Mouse (Mus musculus) kidney, adult 18-20 months (tissue): ENCODE measurements around the gene Plch2.
"Not testable (repeated sequence)": the region's sequence is repeated elsewhere in the genome, so short reads cannot be mapped to it uniquely, and the experiment has no call there.

Experiments
- DNase-seq: peaks from one replicate; pipeline ENCODE4 v3.0.0; 2021

Plch2 gene

DNA sequence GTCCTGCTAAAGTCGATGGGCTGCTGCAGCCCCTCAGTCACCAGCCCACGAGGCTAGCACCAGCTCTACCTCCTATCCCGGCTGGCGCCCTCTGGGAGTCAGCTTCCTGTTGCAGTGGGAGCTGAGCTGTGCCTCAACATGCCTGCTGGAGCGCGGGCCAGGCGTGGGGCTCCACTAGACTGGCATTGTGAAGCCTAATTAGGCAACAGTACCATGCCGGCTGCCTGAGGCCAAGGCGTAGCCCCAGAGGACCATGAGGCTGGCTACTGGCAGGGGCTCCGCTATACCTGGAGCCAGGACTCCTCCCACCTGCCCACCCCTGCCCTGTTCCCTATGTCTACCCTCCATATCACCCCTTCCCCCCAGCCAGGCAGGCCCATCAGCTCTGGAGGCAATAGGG, at the start of gene Plch2:
TSS of gene Plch2 (minus strand) at position 61 of the 400 bp plus-strand sequence.
- no peak for DNase-seq

DNA sequence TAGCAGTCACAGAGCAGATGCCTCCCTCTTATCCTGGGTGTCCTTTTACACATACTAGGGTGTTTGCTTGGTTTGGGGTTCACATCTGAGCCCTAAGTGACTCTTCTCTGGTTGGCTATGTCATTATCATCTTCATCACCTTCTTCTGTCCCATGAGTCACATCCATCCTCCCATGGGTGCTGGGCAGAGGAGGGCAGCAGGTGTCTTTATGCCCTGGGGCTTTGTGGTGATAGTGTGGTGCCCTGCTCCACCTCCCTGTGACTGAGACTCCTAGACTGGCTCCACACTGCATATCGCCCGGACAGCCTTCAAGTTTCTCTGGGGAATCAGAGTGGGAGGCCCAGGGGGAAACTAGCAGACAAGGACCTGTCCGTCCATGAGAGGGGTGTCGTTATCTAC, 42.0 kb upstream of the Plch2 start:
- DNase-seq: no peak

DNA sequence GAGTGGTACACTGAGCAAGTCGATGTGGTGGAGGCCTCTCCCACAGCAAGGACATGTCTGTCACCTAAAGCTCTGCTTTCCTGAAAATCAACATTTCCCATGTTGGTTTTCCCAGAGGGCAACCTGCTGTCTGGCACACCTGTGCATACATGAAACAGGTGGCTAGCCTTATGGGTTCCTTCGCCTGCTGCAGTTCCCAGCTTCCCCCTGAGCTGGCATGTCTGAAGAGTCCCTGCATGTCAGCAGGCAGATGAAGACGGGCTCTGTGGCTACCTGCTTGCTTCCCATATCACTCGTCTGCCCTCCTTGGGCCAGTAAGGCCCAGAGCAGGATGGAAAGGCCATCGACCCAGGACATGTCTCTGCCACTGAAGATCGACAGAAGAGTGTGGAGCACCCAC, 40.9 kb upstream of the Plch2 start:
- no peak for DNase-seq

DNA sequence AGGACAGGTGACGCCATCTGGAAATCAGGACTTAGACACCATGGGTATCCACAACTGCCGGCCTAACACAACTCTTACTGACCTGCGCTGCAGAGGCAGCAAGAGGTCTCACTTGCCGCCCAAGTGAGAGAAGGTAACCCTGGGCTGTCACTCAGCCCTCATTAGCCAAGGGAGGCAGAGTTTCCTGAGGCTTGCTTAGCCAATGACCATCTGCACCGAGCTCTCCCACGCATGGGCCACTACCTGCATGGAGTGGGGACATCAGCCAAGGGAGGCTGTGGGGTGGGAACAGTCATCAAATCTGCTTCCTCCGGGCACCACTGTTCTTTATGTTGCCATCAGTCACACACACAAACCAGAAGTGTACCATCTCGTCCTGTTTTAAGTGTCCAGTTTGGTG, 39.4 kb upstream of the Plch2 start:
- no peak for DNase-seq

DNA sequence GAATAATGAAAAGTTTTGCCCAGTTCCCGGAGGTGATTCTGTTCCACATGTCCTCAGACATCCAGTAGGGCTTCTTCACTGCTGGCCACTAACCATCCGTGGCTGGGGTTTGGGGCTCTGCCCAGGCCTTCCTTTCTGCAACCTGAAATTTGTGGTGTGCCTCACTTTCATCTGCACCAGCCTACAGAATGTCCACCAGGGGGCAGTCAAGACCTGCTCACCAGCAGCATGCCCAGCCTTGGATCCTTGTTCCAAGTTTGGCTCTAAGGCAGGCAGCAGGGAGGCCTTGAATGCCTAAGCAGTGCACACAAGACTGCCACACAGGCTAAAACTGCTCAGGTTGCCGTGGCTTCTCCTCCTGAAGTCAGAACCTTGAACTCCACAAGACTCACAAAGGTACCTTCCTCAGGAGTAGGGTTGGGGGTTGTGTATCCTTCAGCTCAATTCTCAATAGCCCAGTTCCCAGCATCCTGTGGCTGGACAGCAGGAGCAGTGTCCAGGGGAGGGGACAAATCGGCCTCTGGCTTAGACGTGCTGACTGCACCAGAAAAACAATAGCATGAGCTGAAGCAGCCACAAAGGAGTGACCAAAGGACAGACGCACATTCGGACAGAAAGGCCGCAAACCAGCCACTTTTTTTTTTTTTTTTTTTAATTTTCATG, 38.8 kb upstream of the Plch2 start:
- DNase-seq: peak; percentile 84

DNA sequence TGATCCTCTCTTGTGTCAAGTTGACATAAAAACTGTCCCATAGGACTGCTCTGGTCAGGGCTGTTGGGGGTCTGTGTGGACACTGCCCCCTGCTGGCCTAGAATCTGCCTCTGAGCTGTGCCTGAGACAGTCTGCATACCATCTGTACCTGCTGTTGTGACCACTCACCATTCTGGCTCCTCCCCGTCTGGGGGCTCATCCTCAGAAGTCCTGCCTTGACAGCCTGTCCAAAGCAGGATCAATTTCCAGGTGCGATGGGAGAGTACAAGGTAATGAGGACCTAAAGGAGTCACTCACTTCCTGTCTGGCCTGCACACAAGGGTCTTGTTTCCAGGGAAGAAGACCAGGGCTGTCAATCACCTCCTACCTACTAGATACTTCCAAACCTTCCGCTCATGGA, 38.0 kb upstream of the Plch2 start:
- peak; percentile 67 for DNase-seq

DNA sequence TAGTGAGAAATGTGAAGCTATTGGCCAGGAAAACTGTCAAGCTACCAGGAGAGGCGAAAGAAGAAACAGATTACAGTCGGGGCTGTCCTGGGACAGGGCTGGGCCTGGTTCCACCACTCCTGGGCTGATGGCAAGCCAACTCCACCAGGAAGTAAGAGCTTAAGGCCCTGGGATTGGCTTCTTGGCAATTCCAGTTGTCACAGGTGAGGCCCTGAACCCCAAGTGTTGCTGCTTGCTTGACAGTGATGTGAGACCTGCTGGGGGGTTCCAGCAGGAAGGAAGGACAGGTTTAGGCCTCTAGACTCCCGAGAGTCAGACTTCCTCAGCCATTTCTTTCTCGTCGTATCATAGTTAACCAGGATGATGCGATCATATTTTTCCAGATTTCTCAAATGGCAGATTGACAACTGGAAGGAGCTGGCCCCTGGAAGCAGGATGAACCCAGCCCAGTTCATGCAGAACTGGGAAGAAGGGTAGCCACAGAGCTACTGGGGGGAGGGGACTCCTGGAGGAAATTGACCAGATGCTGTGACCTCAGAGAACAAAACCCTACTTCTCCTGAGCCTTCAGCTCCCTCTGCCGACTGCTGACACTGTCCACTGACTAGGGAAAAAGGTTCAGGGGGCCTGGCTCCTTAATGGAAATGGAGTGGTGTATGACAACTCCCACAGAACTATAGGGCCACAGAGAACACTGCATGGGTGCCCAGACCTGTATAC, 37.0 kb upstream of the Plch2 start:
- DNase-seq: no peak

DNA sequence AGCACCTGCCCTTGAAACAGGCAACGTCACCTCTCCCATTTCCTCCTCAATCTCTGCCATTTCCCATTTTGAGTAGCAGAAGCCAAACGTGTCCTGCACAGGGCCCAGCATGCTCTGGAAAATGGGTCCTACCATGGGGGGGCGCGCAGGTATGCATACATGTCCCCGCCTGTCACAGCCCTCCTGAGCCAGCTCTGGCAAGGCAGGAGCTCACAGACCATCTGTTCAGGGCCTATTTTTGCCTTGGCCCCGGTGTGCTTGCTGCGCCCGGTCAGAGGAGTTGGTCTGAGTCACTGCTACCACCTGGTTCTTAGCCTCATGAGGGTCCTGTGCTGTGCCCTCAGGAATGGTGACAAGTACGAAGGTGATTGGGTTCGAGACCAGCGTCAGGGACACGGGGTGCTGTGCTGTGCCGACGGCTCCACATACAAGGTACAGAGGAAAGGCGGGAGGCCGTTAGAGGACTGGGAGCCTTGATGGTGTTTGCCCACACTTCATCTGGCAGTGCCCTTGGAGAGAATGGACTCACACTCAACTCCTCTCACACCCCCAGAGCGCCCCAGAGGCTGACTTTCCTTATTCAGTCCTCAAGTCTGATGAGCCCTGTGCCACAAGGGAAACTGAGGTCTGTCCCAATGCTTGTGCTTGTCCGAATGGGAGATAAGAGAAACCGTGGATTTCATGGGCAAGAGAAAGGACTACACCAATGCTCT, 36.3 kb upstream of the Plch2 start:
- DNase-seq: no peak

DNA sequence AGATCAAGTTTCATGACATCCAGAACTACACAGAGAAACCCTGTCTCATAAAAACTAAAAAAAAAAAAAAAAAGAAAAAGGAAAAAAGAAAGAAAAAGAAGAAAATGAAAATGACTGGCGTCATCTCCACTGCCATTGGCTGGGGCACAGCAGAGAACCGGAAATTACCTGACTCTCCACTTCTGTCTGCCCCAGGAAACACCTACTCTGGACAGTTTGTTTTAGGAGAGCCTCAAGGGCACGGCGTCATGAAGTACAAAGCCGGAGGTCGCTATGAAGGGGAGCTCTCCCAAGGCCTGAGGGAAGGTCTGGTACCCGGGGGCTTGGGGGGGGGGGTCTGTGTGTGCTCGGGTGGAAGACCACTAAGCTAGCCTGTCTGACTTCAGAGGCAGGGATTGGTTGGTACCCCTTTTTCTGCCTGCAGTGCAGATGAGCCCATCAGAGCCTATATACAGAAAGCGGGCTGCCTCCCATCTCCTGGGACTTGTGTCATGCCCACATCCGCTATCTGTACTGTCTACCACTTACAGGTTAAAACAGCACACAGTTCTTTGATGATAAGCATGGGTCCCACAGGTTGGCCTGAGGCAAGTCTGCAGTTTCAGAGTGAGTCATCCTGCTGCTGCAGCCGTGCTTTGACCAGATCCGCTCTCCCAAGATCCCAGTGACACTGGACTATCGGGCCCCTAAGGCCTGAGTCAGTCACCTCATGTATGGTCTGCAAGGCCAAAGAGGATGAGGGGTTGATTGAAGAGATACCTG, 34.3 kb upstream of the Plch2 start:
- DNase-seq: no peak

DNA sequence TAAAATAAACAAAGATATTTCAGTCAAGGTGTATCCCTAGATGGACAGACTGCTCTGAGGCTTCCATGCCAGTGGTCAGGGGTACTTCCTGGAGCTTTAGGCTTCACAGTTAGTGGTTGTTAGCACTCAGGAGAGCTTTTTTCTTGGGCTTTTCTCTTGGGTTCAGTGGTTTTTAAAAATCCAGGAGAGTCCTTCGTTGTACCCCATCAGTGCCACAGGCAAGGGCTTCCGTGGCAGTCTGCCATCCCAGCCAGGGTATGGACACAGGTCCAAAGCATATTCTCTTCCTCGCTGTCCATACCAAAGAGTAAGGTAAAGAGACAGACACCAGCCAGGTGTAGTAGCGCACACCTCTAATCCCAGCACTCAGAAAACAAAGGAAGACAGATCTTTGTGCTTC, 33.6 kb upstream of the Plch2 start:
- no peak for DNase-seq

DNA sequence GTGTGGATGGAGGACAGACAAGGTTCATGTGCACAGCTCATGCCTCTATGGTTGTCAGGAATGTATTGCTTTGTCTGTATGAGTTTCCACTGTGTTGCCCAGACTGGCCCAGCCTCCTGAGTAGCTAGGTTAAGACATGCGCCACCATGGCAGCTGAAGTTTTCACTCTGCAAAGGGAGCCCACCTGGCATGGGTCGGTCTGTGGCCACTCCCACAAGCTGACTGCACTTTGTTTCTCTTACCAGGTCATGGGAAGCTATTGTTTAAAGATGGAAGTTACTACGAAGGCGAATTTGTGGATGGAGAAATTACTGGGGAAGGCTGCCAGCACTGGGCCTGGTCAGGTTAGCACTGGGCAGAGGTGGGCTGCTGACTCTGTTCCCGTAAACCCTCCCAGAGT, 32.7 kb upstream of the Plch2 start:
- DNase-seq: no peak

DNA sequence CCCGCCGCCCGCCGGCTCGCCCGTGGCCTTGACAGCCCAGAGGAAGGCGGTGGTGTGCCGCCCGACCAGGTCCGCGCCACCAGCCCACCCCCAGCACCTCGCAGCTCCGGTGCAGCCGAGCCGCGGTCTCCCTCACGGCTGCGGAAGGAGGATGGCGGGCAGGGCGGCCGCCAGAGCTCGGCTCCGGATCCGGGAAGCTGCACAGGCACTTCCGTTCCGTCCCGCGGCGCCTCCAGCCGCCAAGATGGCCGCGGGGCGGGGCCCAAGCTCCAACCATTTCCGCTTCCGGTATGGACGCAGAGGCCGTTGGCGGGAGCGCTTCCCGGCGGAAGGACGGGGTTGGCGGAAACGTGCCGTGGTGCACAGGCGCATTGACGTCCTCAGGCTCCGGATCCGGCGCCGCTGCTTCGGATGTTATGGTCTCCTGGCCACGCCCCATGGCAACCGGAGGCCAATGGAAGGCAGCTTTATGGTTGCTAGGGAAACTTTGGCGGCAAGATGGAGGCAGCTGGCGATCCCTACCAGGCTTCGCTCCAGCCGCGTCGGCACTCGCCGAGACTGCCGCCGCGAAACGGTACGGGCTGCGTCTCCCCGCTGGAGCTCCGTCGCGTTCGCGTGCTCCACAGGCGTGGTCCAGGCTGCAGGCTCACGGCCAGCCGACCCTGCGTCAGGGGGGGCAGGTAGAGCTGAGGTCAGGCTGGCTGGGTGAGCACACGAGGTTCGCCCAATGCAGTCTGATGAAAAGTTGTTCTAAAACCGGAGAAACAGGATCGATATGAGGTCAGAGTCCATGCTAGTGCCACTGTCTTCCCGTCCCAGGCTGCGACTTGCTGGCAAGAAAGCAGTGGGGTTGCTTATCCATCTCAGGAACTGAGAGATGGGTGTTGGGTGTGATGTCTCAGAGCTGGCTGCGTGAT, 29.8 kb upstream of the Plch2 start, which contains the start of the genes Rer1 and Morn1:
TSS of gene Rer1 (minus strand) at position 275 of the 917 bp plus-strand sequence.
TSS of gene Morn1 (plus strand) at position 470 of the 917 bp plus-strand sequence.
- peak; percentile 100 for DNase-seq

DNA sequence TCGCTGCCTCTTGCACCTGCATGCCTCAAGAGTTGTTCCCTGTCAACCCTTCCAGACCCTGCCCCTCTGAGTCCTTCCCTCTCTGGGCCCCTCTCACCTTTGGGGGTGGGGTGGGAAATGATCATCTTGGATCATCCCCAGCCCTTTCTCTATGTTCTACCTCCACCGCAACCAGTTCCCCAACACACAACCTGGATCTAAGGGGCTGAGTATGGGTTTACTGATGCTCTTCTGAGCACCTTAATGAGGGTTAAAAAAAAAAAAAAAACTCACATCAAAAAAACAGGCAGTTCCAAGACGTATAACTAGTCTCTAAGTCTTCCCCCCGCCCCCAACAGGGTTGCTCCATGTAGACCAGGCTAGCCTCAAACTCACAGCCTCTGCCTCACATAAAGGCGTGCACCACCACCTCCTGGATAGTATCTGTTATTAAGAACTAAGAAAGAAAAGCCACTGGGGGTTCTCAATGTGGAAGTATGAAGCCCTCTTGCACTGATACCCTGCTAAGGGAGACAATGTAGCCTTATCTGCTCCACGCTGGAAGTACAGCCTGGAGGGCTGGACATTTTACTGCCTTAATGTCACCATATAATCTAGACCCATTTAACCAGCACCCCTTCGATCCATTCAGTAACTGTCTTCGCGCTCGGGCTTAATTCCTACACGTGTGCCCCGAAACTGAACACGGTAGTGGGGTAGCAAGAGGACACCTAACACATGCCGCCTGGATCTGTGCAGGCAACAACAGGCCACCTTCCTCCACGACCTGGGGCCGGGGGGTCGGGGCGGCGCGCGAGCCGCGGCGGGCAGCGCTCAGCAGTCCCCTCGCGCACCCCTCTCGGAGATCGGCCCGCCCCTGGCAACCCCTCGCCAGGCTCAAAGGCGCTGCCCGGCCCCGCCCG, 28.9 kb upstream of the Plch2 start:
- DNase-seq: no peak

DNA sequence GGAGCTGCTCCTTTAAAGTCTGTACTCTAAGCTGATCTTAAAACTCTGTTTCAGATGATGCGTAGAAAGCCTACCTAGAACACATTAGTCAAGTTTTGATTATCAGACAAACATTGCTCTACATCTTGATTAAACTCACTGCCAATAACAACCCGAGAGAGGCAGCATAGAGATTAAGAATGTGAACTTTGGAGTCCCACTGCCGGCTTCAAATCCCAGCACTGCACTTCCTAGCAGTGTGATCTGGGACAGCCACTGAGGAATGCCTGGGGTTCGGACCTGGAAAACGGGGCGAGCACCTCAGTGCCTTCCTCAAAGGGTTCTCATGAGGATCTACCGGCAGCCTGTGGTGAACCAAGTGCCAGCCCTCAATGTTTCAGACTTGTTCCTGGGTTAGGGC, 27.8 kb upstream of the Plch2 start:
- peak; percentile 37 for DNase-seq

DNA sequence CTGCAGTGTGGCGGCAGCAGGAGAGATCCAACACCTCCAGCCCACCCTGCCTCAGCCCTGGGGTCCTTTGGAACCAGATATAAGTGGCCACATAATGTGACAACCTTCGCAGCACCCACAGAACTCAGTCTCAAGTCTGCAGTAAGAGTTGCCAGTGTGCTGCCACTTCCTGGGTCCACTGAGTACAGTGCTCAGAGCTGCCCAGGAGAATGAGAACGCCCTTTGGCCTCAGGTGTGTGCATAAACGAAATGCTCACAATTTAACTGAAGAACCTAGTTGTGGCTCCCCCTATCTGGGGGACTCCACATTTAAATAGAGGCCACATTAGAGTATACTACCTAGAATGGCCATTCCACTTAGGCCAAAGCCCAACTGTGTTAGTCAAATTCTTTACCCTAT, 27.0 kb upstream of the Plch2 start:
- DNase-seq: peak; percentile 23

DNA sequence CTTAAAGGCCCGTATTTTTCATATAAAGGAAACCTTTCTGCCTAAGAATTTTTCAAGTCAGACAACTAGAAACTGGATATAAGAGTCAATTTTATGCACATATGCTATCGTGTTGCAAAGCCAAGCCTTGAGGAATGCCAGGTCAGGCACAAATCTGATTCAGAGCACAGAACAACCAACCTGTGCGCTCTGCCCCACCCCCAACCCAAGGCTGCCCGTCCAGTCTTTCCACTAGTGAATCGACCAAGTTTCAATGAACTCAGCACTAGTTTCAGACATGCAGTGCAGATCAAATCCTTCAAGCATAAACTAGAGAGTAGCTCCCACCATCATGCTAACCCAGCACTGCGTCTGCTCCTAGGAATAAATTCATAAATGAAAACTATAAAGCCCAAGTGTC, 23.1 kb upstream of the Plch2 start:
- DNase-seq: peak; percentile 32

DNA sequence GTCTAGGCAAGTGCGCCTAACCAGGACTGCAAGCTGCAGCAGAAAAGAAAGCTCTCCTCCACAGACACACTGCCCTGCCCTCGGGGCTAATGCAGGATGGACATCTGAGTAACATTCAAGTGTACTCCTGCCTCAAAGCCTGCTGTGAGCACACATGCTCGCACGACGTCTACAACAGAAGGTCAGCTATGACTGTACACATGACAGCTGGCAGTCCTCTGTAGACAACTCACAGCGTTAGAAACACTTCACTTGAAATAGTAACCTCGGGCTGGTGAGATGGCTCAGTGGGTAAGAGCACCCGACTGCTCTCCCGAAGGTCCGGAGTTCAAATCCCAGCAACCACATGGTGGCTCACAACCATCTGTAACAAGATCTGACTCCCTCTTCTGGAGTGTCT, 22.2 kb upstream of the Plch2 start:
- DNase-seq: not testable (repeated sequence)

DNA sequence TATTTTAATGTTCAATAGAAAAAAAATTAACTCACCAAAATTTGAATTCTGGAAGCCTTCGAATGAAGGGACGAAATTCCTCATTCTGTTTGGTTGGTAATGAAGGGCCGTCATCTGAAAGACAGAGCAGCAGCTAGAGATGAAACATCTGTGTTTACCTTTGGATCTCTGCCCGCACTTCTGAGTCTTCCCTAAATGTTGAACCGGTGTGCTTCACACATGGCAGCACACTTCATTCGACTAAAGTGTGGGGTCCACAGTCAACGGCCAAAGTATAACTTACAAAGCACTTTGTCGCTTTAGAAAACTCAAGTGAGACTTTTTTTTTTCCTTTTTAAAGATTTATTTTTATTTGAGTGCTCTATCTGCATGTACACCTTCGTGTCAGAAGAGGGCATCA, 20.1 kb upstream of the Plch2 start:
- DNase-seq: no peak

DNA sequence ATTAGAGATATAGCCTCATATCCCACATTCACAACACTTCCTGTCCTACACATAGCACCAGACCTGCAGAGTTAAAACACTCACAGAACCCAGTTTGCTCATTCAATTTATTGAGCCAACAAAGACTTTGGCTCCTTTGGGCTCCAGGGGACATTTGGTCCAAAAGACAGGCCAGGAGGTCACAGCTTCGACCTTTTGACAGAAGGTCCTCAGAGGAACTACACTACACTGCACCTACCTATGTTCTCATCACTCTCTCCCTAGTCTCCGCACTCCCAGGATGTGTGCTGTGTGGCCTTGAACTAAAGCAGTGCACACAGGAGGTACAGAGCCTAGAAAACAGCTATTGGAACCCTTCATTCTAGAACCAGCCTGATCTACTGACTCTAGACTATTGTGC, 19.2 kb upstream of the Plch2 start:
- DNase-seq: no peak

DNA sequence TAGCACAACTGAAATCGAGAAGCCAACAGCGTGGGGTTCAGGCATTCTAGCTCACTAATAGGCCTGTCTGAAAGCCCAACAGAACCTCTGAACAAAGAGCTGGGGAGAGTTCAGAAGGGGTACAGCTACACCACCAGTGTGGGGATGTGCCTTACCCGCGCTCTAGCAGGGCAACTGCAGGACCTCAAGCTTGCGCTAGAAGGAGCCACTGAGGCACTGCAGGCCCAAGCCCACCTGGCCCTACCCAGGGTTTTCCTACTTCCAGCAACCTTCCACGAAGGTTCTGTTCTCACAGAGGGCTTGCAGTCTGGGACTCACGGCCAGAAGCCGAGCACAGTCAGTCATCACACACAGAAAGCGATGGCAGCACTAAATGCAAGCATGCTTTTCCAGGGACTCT, 18.6 kb upstream of the Plch2 start:
- no peak for DNase-seq

DNA sequence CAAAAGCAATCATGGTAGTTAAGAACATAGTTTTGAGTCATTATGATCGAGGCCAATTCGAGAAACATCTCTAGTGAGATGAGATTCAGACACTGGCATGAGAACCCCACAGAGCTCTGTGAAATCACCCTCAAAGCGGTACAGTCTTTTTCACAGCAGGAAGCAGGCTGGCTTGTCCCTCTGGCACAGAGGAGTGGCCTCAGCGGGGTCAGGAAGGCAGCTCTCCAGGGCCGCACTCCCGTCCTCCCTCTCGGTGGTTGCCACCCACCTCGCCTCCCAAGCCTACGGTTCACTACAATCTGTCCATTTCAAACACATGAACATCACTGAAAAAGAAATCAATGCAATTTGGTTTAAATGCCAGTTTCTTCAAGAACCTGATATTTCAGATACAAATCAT, 17.8 kb upstream of the Plch2 start:
- no peak for DNase-seq
